Mouse (Mus musculus) stomach, postnatal 0 days (tissue): ENCODE data around the gene Scyl3.

Experiments used
- CTCF ChIP-seq: IDR thresholded peaks from 2 replicates; pipeline ENCODE4 v1.5.1; 2016; ENCODE audit warnings: antibody characterized with exemption, low read depth, mild to moderate bottlenecking, moderate library complexity
- EP300 ChIP-seq: optimal IDR thresholded peaks from 2 replicates; pipeline ENCODE3; 2016; ENCODE audit warnings: antibody characterized with exemption

GRCm38 (mm10) chr1:164001831-164002452, 73.0 kb downstream of the Scyl3 start:
- TF ChIP-seq EP300, result no peak
- no peak for TF ChIP-seq CTCF
